Mouse (Mus musculus): ENCODE measurements around the gene Pthlh. TPM values are rescaled to one million over a fixed set of nuclear protein-coding genes. Genes with fewer than 3 reads are reported as not detected.
A peak's percentile ranks its signal among the peaks of the same experiment; 100 is the strongest.
"Not testable (repeated sequence)": the region's sequence is repeated elsewhere in the genome, so short reads cannot be mapped to it uniquely, and the experiment has no call there.

Gene Pthlh
- 1 to 10 TPM; 1.2 to 1.7 TPM for total RNA-seq (2021)

- peak; percentile 54 to 55 for DNase-seq
- intact Hi-C loops (cut with DNase I): loop anchor here (5.0 to 10.0 kb wide), 2 partner anchors 551 to 688 kb away; no protein-coding TSS in a partner anchor
These were observed at the start of gene Pthlh for GRCm38 (mm10) chr6:147263587-147264565. Gene Pthlh, minus strand, starts transcription at chr6:147264183.

DNA sequence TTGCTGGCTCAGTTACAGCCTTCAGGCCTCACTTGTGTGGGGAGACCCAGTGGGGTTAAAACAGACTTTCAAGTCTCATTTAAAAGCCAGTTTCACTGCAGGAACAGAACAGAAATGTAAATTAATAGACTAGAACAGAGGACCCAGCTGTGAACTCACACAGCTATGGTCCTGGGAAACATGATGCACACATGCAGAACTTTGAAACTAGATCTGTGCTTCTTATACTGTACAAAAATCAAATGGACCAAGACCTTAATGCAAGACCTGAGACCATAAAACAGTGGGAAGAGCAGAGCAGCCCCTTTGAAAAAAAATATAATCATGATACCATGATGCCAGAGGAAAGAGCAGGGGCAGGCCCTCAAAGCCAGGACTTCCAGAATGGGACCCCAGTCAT lies 49.3 kb upstream of the Pthlh start:
- intact Hi-C loops (cut with DNase I): no loop called here
- DNase-seq: no peak

DNA sequence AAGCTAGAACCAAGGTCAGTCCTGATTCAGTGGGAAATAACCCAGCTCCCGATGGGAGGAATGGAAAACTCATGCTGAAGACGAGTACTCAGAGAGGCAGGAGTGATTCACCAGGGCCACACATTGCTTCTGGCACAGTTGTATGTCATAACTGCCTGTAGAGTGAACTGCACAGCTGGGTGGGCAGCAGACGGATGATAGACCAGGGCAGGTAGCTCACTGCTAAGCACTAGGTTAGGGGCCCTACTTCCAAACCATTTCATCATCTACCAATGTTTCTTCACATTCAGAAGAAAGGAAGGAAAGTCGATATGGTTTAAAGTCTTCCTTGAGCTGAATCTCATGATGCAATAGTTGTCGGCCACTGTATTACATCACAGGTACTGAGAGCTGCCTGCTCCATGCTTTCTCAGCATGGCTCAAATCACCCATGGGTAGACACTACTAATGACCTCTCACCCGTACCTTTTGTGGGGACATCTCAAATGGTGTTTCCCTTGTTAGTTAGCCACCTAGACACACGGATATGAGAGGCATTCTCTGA lies 46.5 kb upstream of the Pthlh start:
- DNase-seq: no peak
- intact Hi-C loops (cut with DNase I): no loop called here

- no peak for DNase-seq
- intact Hi-C loops (cut with DNase I): no loop called here
These were observed 46.1 kb upstream of the Pthlh start for GRCm38 (mm10) chr6:147310035-147310434.

DNA sequence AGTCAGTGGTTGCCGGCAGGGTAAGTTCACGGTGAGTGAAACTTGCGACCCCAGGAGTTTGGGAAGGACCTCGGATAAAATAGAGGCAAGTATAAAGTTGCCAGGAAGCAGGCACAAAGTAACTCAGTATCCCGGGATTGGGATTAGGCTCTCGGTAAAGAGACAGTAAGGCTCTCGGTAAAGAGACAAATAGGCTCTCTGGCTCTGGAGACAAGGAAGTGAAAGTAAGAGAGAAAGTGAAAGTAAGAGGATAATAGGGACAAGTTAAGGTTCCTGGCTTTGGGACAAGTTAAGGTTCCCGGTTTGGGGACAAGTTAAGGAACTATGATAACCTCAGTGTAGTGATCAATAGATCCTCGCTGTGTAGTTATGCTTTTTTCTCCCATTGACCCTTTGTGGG lies 40.3 kb upstream of the Pthlh start:
- intact Hi-C loops (cut with DNase I): not testable (repeated sequence)
- peak; percentile 3 to 9 for DNase-seq

GRCm38 (mm10) chr6:147299607-147300006 lies 35.6 kb upstream of the Pthlh start:
- intact Hi-C loops (cut with DNase I): no loop called here
- DNase-seq: no peak

DNA sequence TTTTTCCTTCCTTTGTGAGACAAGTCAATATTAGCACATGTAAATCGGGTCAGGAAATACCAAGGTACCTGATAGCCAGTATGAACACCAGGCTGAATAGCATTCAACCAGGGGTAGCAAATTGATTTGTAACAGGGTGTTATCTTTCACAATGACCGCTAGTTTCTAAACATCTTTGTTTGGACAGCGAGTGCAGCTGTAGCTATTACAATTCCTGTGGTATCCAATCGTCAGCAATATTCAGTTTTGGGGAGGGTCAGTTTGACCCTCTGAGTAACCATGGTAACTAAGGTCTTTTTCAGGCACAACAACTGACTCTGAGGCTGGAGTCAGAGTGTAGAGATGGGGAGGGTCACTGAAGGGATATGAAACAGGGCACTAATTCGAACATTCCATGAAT lies 15.3 kb upstream of the Pthlh start:
- no peak for DNase-seq
- intact Hi-C loops (cut with DNase I): no loop called here

- intact Hi-C loops (cut with DNase I): loop anchor here (10.0 kb wide), 1 partner anchor 547 kb away; no protein-coding TSS in a partner anchor
- DNase-seq: no peak
These were observed 4.3 kb upstream of the Pthlh start for GRCm38 (mm10) chr6:147268143-147268790.

DNA sequence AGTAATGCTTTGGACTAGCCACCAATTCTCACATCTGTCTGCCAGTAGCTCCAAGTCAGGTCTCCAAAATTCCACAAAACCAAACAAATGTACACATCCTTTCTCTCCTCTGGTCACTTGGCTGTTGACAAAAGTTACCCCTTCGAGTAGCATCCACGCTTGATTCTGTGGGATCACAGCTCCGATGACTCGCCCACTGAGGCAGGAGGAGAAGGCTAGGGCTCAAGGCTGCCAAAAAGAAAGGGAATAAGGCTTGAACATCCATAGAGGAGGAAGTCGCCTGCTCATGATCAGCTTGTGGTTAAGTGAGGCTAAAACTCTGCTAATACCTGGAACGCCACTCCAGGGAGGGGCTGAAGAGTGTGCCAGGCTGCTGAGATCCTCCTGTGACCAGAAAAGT lies 2.5 kb upstream of the Pthlh start:
- intact Hi-C loops (cut with DNase I): loop anchor here (10.0 kb wide), 1 partner anchor 548 kb away; no protein-coding TSS in a partner anchor
- DNase-seq: no peak

- peak; percentile 1 to 12 for DNase-seq
- intact Hi-C loops (cut with DNase I): loop anchor here (5.0 to 10.0 kb wide), 2 partner anchors 552 to 689 kb away; no protein-coding TSS in a partner anchor
These were observed 805 bp downstream of the Pthlh start for GRCm38 (mm10) chr6:147263178-147263577.

- DNase-seq: no peak
- intact Hi-C loops (cut with DNase I): loop anchor here (5.0 to 10.0 kb wide), 2 partner anchors 553 to 691 kb away; no protein-coding TSS in a partner anchor
These were observed 2.4 kb downstream of the Pthlh start for GRCm38 (mm10) chr6:147261616-147262015.

DNA sequence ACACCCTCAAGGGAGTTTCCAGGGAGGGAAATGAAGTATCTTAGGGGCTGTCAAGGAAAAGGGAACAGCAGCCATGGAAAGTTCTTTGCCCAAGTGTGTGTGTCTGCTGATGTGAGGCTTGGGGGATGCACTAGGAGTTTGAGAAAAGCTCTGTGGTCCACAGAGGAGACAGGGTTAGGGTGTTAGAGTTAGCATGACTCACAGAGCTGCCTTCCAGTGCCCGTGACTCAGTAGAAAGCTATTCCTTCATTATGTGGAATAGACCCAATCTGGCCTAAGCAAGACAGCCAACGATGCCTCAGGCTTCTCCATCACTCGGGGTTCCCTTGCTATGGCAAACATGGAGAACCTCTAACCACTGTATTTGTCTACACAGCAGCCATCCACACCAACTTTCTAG lies 3.2 kb downstream of the Pthlh start:
- DNase-seq: no peak
- intact Hi-C loops (cut with DNase I): loop anchor here (5.0 to 10.0 kb wide), 2 partner anchors 554 to 692 kb away; no protein-coding TSS in a partner anchor

GRCm38 (mm10) chr6:147247782-147248181 lies 16.2 kb downstream of the Pthlh start:
- intact Hi-C loops (cut with DNase I): loop anchor here (10.0 kb wide), 1 partner anchor 133 kb away; no protein-coding TSS in a partner anchor
- no peak for DNase-seq

DNA sequence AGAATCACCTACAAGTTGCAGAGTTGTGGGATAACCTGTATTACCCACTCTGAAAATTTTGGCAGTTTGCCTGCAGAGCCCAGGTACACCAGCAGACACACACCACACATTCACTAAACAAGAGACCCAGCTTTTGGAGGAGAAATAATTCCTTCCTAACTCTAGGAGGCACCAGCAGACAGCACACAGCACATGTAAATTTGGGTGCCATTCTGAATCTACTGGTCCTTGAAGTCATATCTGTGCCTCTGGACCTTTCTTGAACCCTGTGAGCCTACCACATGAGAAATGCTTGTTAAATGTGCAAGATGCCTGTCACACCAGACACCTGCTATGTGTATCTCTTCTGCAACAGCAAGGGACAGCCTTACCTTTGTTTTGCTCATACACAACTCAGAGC lies 19.7 kb downstream of the Pthlh start:
- intact Hi-C loops (cut with DNase I): loop anchor here (5.0 to 10.0 kb wide), 3 partner anchors 129 to 708 kb away; no protein-coding TSS in a partner anchor
- DNase-seq: no peak

- intact Hi-C loops (cut with DNase I): loop anchor here (5.0 to 10.0 kb wide), 3 partner anchors 129 to 709 kb away; no protein-coding TSS in a partner anchor
- no peak for DNase-seq
These were observed 20.3 kb downstream of the Pthlh start for GRCm38 (mm10) chr6:147243655-147244054.

DNA sequence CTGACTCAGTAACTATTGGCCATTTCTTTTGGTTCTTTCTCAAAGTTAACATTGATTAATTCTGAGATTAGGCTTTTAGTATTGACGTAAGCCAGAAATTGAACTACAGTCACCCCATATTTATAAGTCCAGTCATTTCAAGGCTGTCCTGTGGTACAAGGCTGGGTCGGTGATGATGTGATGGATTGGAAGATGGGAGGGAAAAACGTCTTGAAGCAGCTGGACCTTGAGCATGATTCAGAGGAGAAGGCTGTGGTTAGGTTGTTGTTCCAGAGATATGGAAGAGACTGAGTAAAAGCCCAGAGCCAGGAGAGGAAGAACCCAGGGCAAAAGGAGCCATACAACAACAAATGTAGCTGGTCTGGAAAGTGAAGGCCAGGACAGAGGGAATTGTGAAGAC lies 22.4 kb downstream of the Pthlh start:
- intact Hi-C loops (cut with DNase I): loop anchor here (2.0 to 10.0 kb wide), 4 partner anchors 127 to 711 kb away; no protein-coding TSS in a partner anchor
- DNase-seq: no peak

- peak; percentile 36 to 62 for DNase-seq
- intact Hi-C loops (cut with DNase I): loop anchor here (2.0 to 10.0 kb wide), 4 partner anchors 126 to 712 kb away; no protein-coding TSS in a partner anchor
These were observed 23.7 kb downstream of the Pthlh start for GRCm38 (mm10) chr6:147240203-147240804.

DNA sequence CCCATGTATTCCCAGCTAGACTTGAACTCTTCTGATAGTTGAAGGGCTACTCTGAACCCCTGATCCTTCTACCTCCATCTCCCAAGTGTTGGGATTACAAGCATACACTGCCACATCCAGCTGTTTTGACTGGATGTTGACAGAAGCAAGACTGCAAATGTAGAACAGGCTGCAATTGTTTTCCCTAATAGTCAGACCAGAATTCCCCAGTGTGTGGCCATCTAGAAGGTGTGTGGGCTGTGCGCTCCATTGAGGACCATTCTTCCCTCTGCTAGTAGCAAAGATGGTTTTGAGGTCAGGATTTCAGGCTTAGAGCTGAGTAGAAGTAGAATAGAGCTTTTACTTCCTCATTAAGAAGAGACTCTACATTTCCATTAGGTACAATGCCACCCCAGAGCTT lies 37.3 kb downstream of the Pthlh start:
- no peak for DNase-seq
- intact Hi-C loops (cut with DNase I): no loop called here

GRCm38 (mm10) chr6:147219099-147219498 lies 44.9 kb downstream of the Pthlh start:
- intact Hi-C loops (cut with DNase I): no loop called here
- DNase-seq: no peak

DNA sequence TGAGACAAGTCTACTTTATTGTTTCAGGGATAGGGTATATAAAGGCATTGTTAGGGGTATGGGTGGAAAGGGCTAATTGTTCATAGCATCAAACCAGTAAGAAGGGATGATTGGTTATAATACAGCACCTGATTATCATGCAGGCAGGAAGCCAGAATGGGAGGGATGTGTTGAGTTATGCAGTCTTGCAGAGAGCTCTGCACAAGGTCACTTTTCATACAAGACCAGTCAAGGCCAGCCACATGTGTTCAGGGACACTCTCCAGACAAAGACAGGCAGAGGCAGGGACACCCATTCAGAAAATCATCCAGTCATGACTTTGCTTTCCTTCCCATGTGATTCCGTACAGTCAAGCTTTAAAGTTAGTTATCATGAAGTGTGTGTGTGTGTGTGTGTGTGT lies 47.8 kb downstream of the Pthlh start:
- DNase-seq: no peak

More for the DNA sequence above, 47.8 kb downstream of the Pthlh start:
- intact Hi-C loops (cut with DNase I): no loop called here
